Mouse (Mus musculus) CH12.LX (cell line): ENCODE data around the gene Fastk. TPM values are rescaled to one million over a fixed set of nuclear protein-coding genes. Genes with fewer than 3 reads are reported as not detected.

Source experiments
- DNase-seq: peaks from one replicate; pipeline ENCODE4 v3.0.0-alpha.2; 2013; ENCODE audit errors: extremely low read depth
- H3K27ac ChIP-seq: 2 replicates; pipeline ENCODE4 v1.5.1; 2012; ENCODE audit warnings: low read depth, mild to moderate bottlenecking, control low read depth, moderate library complexity; ENCODE audit not compliant: insufficient read depth
- H3K27me3 ChIP-seq: replicated peaks from 2 replicates; pipeline ENCODE3; 2012; ENCODE audit warnings: inconsistent platforms
- H3K36me3 ChIP-seq, 2 experiments: replicated peaks in 1 of 2; 2 replicates each; pipeline versions ENCODE3 to v1.6.1; 2012; ENCODE audit warnings: inconsistent platforms in 1 of 2, low read length in 1 of 2, mild to moderate bottlenecking in 1 of 2, mixed read lengths in 1 of 2, moderate library complexity in 1 of 2; ENCODE audit not compliant: control insufficient read depth in 1 of 2, insufficient read depth in 1 of 2
- H3K4me1 ChIP-seq, 2 experiments: 2 replicates each; pipeline ENCODE4 v1.6.1; 2012; ENCODE audit warnings: inconsistent platforms in 1 of 2, moderate library complexity in 1 of 2; ENCODE audit not compliant: insufficient read depth in 2 of 2, control insufficient read depth in 1 of 2
- H3K4me2 ChIP-seq: 2 replicates; pipeline ENCODE4 v1.6.1; 2012; ENCODE audit warnings: low read depth, mild to moderate bottlenecking, control low read depth; ENCODE audit not compliant: poor library complexity, insufficient read depth, severe bottlenecking
- H3K4me3 ChIP-seq, 3 experiments: fragments of 150-350 bp in 1 of 3; sonication (generic) in 1 of 3; replicated peaks in 1 of 3; 2 replicates each; pipeline versions ENCODE3 to v1.5.1; 2011 to 2012; ENCODE audit warnings: low read depth in 2 of 3, low read length in 2 of 3, mild to moderate bottlenecking in 2 of 3, moderate library complexity in 2 of 3, control low read depth in 1 of 3, improper control_type of control experiment in 1 of 3, inconsistent platforms in 1 of 3, mixed read lengths in 1 of 3; ENCODE audit not compliant: poor library complexity in 1 of 3
- H3K79me2 ChIP-seq: replicated peaks from 2 replicates; pipeline ENCODE4 v1.6.1; 2012; ENCODE audit warnings: mild to moderate bottlenecking, moderate library complexity; ENCODE audit not compliant: control insufficient read depth, poor library complexity, insufficient read depth, severe bottlenecking; ENCODE audit errors: extremely low read depth
- H3K9ac ChIP-seq: 2 replicates; pipeline ENCODE4 v1.6.1; 2012; ENCODE audit warnings: low read depth, mild to moderate bottlenecking, control low read depth, moderate library complexity; ENCODE audit not compliant: insufficient read depth
- H3K9me3 ChIP-seq: replicated peaks from 2 replicates; pipeline ENCODE3; 2012; ENCODE audit warnings: low read length, inconsistent platforms, mixed read lengths
- BHLHE40 ChIP-seq: IDR thresholded peaks from 2 replicates; pipeline ENCODE4 v1.6.1; 2011; ENCODE audit warnings: mild to moderate bottlenecking, low read depth, low read length, improper control_type of control experiment
- CHD1 ChIP-seq: IDR thresholded peaks from 2 replicates; pipeline ENCODE4 v1.6.1; 2012; ENCODE audit warnings: low read depth, low read length, improper control_type of control experiment, inconsistent platforms
- CHD2 ChIP-seq: IDR thresholded peaks from 2 replicates; pipeline ENCODE4 v1.6.1; 2011; ENCODE audit warnings: low read length, improper control_type of control experiment
- CTCF ChIP-seq, 2 experiments: IDR thresholded peaks in 1 of 2; conservative IDR thresholded peaks in 1 of 2; 2 replicates each; pipeline ENCODE4 v1.5.1; 2011 to 2012; ENCODE audit warnings: low read depth in 2 of 2, low read length in 2 of 2, improper control_type of control experiment in 1 of 2, inconsistent platforms in 1 of 2, mild to moderate bottlenecking in 1 of 2, moderate library complexity in 1 of 2
- E2F4 ChIP-seq: IDR thresholded peaks from 2 replicates; pipeline ENCODE4 v1.6.1; 2011; ENCODE audit warnings: low read depth, low read length, improper control_type of control experiment; ENCODE audit not compliant: insufficient replicate concordance
- ELF1 ChIP-seq: IDR thresholded peaks from 2 replicates; pipeline ENCODE4 v1.6.1; 2014; ENCODE audit warnings: low read depth, mild to moderate bottlenecking, inconsistent platforms, low read length, improper control_type of control experiment
- EP300 ChIP-seq: IDR thresholded peaks from 2 replicates; pipeline ENCODE4 v1.6.1; 2011; ENCODE audit warnings: low read length, improper control_type of control experiment
- ETS1 ChIP-seq: conservative IDR thresholded peaks from 2 replicates; pipeline ENCODE4 v1.6.1; 2012; ENCODE audit warnings: low read depth, mild to moderate bottlenecking, inconsistent platforms, low read length, improper control_type of control experiment, moderate library complexity
- GABPA ChIP-seq: IDR thresholded peaks from 2 replicates; pipeline ENCODE4 v1.6.1; 2012; ENCODE audit warnings: low read depth, low read length, improper control_type of control experiment, inconsistent platforms; ENCODE audit not compliant: insufficient replicate concordance
- HCFC1 ChIP-seq: IDR thresholded peaks from 2 replicates; pipeline ENCODE4 v1.6.1; 2012; ENCODE audit warnings: low read depth, mild to moderate bottlenecking, inconsistent platforms, low read length, improper control_type of control experiment
- IRF4 ChIP-seq: IDR thresholded peaks from 2 replicates; pipeline ENCODE4 v1.6.1; 2014; ENCODE audit warnings: low read depth, mild to moderate bottlenecking, inconsistent platforms, low read length, improper control_type of control experiment
- JUN ChIP-seq: IDR thresholded peaks from 2 replicates; pipeline ENCODE4 v1.6.1; 2011; ENCODE audit warnings: low read depth, mild to moderate bottlenecking, low read length, improper control_type of control experiment, moderate library complexity; ENCODE audit not compliant: insufficient read depth
- JUND ChIP-seq: conservative IDR thresholded peaks from 2 replicates; pipeline ENCODE4 v1.6.1; 2011; ENCODE audit warnings: low read depth, low read length, improper control_type of control experiment
- KAT2A ChIP-seq: IDR thresholded peaks from 2 replicates; pipeline ENCODE4 v1.6.1; 2012; ENCODE audit warnings: low read length, improper control_type of control experiment, inconsistent platforms; ENCODE audit not compliant: insufficient replicate concordance
- MAFK ChIP-seq: IDR thresholded peaks from 2 replicates; pipeline ENCODE4 v1.6.1; 2011; ENCODE audit warnings: low read length, improper control_type of control experiment; ENCODE audit not compliant: insufficient replicate concordance
- MAX ChIP-seq: IDR thresholded peaks from 2 replicates; pipeline ENCODE4 v1.6.1; 2011; ENCODE audit warnings: low read length, improper control_type of control experiment
- MAZ ChIP-seq: IDR thresholded peaks from 2 replicates; pipeline ENCODE4 v1.6.1; 2012; ENCODE audit warnings: low read depth, mild to moderate bottlenecking, inconsistent platforms, low read length, improper control_type of control experiment, moderate library complexity
- MEF2A ChIP-seq: IDR thresholded peaks from 2 replicates; pipeline ENCODE4 v1.6.1; 2014; ENCODE audit warnings: low read depth, mild to moderate bottlenecking, inconsistent platforms, low read length, improper control_type of control experiment, borderline replicate concordance
- MXI1 ChIP-seq: IDR thresholded peaks from 2 replicates; pipeline ENCODE4 v1.6.1; 2011; ENCODE audit warnings: mild to moderate bottlenecking, low read depth, low read length, improper control_type of control experiment
- MYC ChIP-seq: IDR thresholded peaks from 2 replicates; pipeline ENCODE4 v1.6.1; 2011; ENCODE audit warnings: low read depth, mild to moderate bottlenecking, improper control_type of control experiment, low read length
- NELFE ChIP-seq: IDR thresholded peaks from 2 replicates; pipeline ENCODE4 v1.6.1; 2011; ENCODE audit warnings: low read depth, low read length, improper control_type of control experiment
- NRF1 ChIP-seq: IDR thresholded peaks from 2 replicates; pipeline ENCODE4 v1.6.1; 2014; ENCODE audit warnings: low read depth, mild to moderate bottlenecking, inconsistent platforms, low read length, improper control_type of control experiment, moderate library complexity
- PAX5 ChIP-seq: IDR thresholded peaks from 2 replicates; pipeline ENCODE4 v1.6.1; 2012; ENCODE audit warnings: low read length, inconsistent platforms, mixed read lengths
- POLR2AphosphoS2 ChIP-seq: IDR thresholded peaks from 2 replicates; pipeline ENCODE4 v1.6.1; 2011; ENCODE audit warnings: low read depth, low read length, improper control_type of control experiment
- RAD21 ChIP-seq: IDR thresholded peaks from 2 replicates; pipeline ENCODE4 v1.6.1; 2011; ENCODE audit warnings: low read depth, mild to moderate bottlenecking, low read length, improper control_type of control experiment, moderate library complexity
- SIN3A ChIP-seq: IDR thresholded peaks from 2 replicates; pipeline ENCODE4 v1.6.1; 2012; ENCODE audit warnings: low read length, improper control_type of control experiment, inconsistent platforms
- SMC3 ChIP-seq: IDR thresholded peaks from 2 replicates; pipeline ENCODE4 v1.6.1; 2011; ENCODE audit warnings: low read depth, low read length, improper control_type of control experiment
- TBP ChIP-seq: conservative IDR thresholded peaks from 2 replicates; pipeline ENCODE4 v1.6.1; 2011; ENCODE audit warnings: low read depth, low read length, improper control_type of control experiment
- TCF12 ChIP-seq: IDR thresholded peaks from 2 replicates; pipeline ENCODE4 v1.6.1; 2014; ENCODE audit warnings: low read depth, mild to moderate bottlenecking, inconsistent platforms, low read length, improper control_type of control experiment
- UBTF ChIP-seq: IDR thresholded peaks from 2 replicates; pipeline ENCODE4 v1.6.1; 2012; ENCODE audit warnings: low read depth, mild to moderate bottlenecking, inconsistent platforms, low read length, improper control_type of control experiment, moderate library complexity
- USF1 ChIP-seq: IDR thresholded peaks from 2 replicates; pipeline ENCODE4 v1.6.1; 2014; ENCODE audit warnings: low read depth, mild to moderate bottlenecking, inconsistent platforms, low read length, improper control_type of control experiment
- USF2 ChIP-seq: conservative IDR thresholded peaks from 2 replicates; pipeline ENCODE4 v1.6.1; 2011; ENCODE audit warnings: low read depth, low read length, improper control_type of control experiment
- ZC3H11A ChIP-seq: IDR thresholded peaks from 2 replicates; pipeline ENCODE4 v1.6.1; 2012; ENCODE audit warnings: low read depth, mild to moderate bottlenecking, inconsistent platforms, low read length, improper control_type of control experiment
- ZKSCAN1 ChIP-seq: IDR thresholded peaks from 2 replicates; pipeline ENCODE4 v1.6.1; 2012; ENCODE audit warnings: low read depth, inconsistent platforms, low read length, improper control_type of control experiment, borderline replicate concordance
- ZMIZ1 ChIP-seq: IDR thresholded peaks from 2 replicates; pipeline ENCODE4 v1.6.1; 2012; ENCODE audit warnings: low read depth, mild to moderate bottlenecking, inconsistent platforms, low read length, improper control_type of control experiment
- ZNF384 ChIP-seq: IDR thresholded peaks from 2 replicates; pipeline ENCODE4 v1.6.1; 2012; ENCODE audit warnings: low read depth, low read length, improper control_type of control experiment, inconsistent platforms
- dilution Hi-C: fragments of 300-500 bp; cut with MboI; formaldehyde crosslinking; loops from 2 replicates; pipeline ENCODE4 v1.14.3; 2020; ENCODE audit warnings: low sequenced_read_pairs; ENCODE audit not compliant: extremely low pct_unique_long_range_greater_than_20kb, extremely low pct_ligation_motif_present
- in situ Hi-C: fragments of 300-500 bp; cut with MboI; formaldehyde crosslinking; loops from 3 replicates; pipeline ENCODE4 v1.14.3; 2019; ENCODE audit warnings: low sequenced_read_pairs, low pct_ligation_motif_present, low pct_unique_long_range_greater_than_20kb, mixed read lengths
- polyA plus RNA-seq: library from polyadenylated mRNA; unstranded; fragments of >175 nt; gene quantifications from 2 replicates; pipeline ENCODE4 v1.2.1, GENCODE M21; 2012; ENCODE audit warnings: low read depth; ENCODE audit not compliant: insufficient read length
- total RNA-seq, 2 experiments: library from RNA; depleted of rRNA; stranded (reverse); fragments of 300-350 nt in 1 of 2; fragments of >200 nt in 1 of 2; gene quantifications; 2 replicates each; pipeline ENCODE4 v1.2.3; 2012 to 2014

Gene Fastk
- total and polyA plus RNA-seq, 3 experiments = 44.8 to 88.0 (median 61.4) TPM

GRCm38 (mm10) chr5:24393392-24393997, 51.6 kb downstream of the Fastk start, which contains the start of gene Abcb8:
Gene Abcb8, plus strand, starts transcription at chr5:24393663.
- Histone ChIP-seq H3K9me3 (no peaks in the 10 kb centered on the region), H3K4me1 (peaks cover 18 to 60% of the 10 kb centered on the region in 2 experiments), H3K79me2 (no peaks in the 10 kb centered on the region), H3K36me3 (peaks cover 0 to 11% of the 10 kb centered on the region in 2 experiments), H3K4me2 (peak within 1 kb of the TSS; percentile 94), H3K4me3 (peak within 1 kb of the TSS; percentile 65 to 77 (median 71)), H3K27ac (peak within 1 kb of the TSS; percentile 83), H3K9ac (peak within 1 kb of the TSS; percentile 67), H3K27me3 (no peaks in the 10 kb centered on the region)
- dilution Hi-C loops (no loop called here), in situ Hi-C loops (no loop called here)
- DNase-seq = peak; percentile 95
- TF ChIP-seq POLR2AphosphoS2 = no peak
- TF ChIP-seq E2F4 = no peak
- peak; percentile 58 for TF ChIP-seq JUN
- TF ChIP-seq MAFK = no peak
- TF ChIP-seq KAT2A = no peak
- TF ChIP-seq HCFC1 = peak; percentile 52; the same call in 1 of the 2 replicates
- TF ChIP-seq GABPA = no peak
- 0 out of 2 replicates have a peak, but pooled peaks have one; percentile 14 for TF ChIP-seq TBP
- TF ChIP-seq IRF4 = peak; percentile 61; the same call in 1 of the 2 replicates
- no peak for TF ChIP-seq NRF1
- TF ChIP-seq ZNF384 = no peak
- TF ChIP-seq MEF2A = peak; percentile 43; the same call in 1 of the 2 replicates
- TF ChIP-seq ELF1 = peak; percentile 36; the same call in 1 of the 2 replicates
- TF ChIP-seq ETS1 = peak; percentile 33; the same call in 1 of the 2 replicates
- TF ChIP-seq ZMIZ1 = 0 out of 2 replicates have a peak, but pooled peaks have one; percentile 8
- TF ChIP-seq ZC3H11A = no peak
- peak; percentile 59 for TF ChIP-seq BHLHE40
- peak; percentile 56 for TF ChIP-seq EP300
- TF ChIP-seq USF1 = no peak
- TF ChIP-seq MAX = peak; percentile 72
- peak; percentile 81 for TF ChIP-seq SIN3A
- no peak for TF ChIP-seq USF2
- TF ChIP-seq ZKSCAN1 = no peak
- peak; percentile 62; the same call in 1 of the 2 replicates for TF ChIP-seq TCF12
- TF ChIP-seq UBTF = no peak
- TF ChIP-seq MYC = peak; percentile 94
- TF ChIP-seq JUND = peak; percentile 67
- TF ChIP-seq MAZ = 0 out of 2 replicates have a peak, but pooled peaks have one; percentile 24
- peak; percentile 94; the same call in 1 of the 2 replicates for TF ChIP-seq CHD1
- peak; percentile 88 to 90 for TF ChIP-seq CTCF (conservative IDR thresholded peaks at IDR 0.05 in 1 of 2, IDR thresholded peaks at IDR 0.05 in 1 of 2; ENCODE audit: low read depth in 2 of 2, low read length in 2 of 2)
- 0 out of 2 replicates have a peak, but pooled peaks have one; percentile 48 for TF ChIP-seq NELFE
- TF ChIP-seq RAD21 = peak; percentile 46
- peak; percentile 64 for TF ChIP-seq MXI1
- TF ChIP-seq PAX5 = no peak
- TF ChIP-seq CHD2 = peak; percentile 91
- TF ChIP-seq SMC3 = peak; percentile 76
